Mouse (Mus musculus): ENCODE results near the gene Fcamr. TPM values are rescaled to one million over a fixed set of nuclear protein-coding genes. Genes with fewer than 3 reads are reported as not detected.

Gene Fcamr
- total RNA-seq, 2 experiments from 2014 or later, result 0.17 to 0.41 TPM

DNA sequence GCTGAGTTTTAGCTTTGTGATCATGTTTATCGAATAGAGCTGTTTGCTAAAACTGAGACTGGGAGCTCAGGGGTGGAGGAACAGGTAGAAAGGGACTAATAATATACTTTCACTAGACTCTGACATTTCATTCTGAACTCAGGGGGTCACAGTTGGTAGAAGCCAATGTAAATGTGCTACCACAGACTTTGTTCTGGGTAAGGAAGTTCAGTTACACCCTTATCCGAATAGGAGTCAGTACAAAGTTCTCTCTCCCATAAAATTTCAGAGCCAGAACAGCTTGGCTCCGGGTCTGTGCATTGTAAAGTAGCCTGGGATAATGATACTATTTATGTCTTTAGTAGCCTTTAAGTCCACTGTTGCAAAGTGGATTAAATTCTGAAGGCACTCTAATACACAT is 2.2 kb upstream of the Fcamr start:
- no peak for DNase-seq
- intact Hi-C loops (cut with DNase I), result loop anchor here (5.0 kb wide), 1 partner anchor 459 kb away; no protein-coding TSS in a partner anchor

DNA sequence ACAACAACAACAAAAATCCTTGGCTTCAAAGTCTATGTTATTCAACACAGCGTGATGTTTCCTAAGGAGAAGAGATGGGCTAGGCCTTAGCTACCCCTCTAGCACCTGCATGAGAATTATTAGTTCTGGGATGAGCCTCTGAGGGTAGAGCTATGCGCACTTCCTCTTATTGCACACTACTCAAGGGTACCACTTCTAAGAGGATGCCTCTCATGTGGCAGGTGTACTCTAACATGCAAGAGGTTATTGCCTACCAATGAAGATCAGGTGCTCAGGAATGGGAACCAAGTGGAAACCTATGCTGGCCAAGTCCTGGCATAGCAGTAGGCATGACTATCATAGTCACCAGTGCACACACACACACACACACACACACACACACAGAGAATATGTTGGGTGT is 1.3 kb upstream of the Fcamr start:
- no peak for DNase-seq
- intact Hi-C loops (cut with DNase I), result loop anchor here (5.0 kb wide), 1 partner anchor 458 kb away; no protein-coding TSS in a partner anchor

- DNase-seq, result no peak
- intact Hi-C loops (cut with DNase I), result no loop called here
Measured at GRCm38 (mm10) chr1:130801511-130801910, 809 bp downstream of the Fcamr start.

- DNase-seq, result no peak
- intact Hi-C loops (cut with DNase I), result no loop called here
Measured at GRCm38 (mm10) chr1:130802976-130803375, 2.3 kb downstream of the Fcamr start.

DNA sequence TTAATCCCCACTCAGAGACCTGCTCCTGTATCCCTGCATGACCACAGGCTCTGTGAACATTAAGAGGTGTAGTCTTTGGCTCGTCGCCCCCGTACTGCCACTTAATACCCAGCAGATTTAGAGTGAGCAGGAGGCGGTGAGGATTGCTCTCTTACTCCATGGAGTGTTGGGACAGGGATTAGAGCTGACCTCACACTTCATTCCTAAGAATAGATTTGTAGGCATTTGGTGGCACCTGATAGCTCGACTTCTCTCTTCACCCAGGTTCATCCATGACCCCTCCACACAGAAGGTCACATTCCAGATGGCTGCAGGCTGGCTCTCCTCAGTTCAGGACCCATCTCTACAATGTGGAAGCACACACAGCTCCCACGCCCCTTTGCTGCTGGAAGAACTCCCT is 3.6 kb downstream of the Fcamr start:
- DNase-seq, result no peak
- intact Hi-C loops (cut with DNase I), result no loop called here

GRCm38 (mm10) chr1:130810906-130811305 is 10.2 kb downstream of the Fcamr start:
- no peak for DNase-seq
- intact Hi-C loops (cut with DNase I), result no loop called here

DNA sequence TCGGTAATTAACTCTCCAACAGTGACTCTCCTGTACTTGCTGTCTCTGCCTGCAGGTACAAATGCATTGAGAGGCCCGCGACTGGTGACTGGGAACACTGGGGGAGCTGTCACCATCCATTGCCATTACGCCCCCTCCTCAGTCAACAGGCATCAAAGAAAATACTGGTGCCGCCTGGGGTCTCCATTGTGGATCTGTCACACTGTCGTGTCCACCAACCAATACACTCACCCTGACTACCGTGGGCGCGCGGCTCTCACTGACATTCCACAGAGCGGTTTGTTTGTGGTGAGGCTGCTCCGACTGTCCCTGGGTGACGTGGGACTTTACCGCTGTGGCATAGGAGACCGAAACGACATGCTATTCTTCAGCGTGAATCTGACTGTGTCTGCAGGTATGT is 10.6 kb downstream of the Fcamr start:
- intact Hi-C loops (cut with DNase I), result no loop called here
- DNase-seq, result no peak

DNA sequence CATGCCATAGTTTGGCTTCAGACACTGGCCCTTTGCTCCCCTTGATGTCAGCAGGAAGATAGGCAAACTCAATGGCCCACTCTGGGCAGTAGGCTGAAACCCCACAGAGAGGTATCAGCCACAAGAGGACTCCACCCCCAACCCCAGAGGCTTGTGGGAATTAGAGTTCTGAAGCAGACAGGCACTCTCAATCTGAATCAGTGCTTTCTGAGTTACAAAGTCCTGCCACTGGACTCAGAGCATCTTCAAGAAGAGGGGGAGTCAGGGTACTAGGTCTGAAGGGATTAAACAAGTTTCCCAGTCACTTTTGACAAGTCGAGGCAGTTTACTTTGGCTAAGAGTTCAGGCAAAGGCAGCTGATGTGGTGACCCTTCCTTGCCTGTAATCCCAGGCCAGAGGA is 19.0 kb downstream of the Fcamr start:
- no peak for DNase-seq
- intact Hi-C loops (cut with DNase I), result no loop called here

DNA sequence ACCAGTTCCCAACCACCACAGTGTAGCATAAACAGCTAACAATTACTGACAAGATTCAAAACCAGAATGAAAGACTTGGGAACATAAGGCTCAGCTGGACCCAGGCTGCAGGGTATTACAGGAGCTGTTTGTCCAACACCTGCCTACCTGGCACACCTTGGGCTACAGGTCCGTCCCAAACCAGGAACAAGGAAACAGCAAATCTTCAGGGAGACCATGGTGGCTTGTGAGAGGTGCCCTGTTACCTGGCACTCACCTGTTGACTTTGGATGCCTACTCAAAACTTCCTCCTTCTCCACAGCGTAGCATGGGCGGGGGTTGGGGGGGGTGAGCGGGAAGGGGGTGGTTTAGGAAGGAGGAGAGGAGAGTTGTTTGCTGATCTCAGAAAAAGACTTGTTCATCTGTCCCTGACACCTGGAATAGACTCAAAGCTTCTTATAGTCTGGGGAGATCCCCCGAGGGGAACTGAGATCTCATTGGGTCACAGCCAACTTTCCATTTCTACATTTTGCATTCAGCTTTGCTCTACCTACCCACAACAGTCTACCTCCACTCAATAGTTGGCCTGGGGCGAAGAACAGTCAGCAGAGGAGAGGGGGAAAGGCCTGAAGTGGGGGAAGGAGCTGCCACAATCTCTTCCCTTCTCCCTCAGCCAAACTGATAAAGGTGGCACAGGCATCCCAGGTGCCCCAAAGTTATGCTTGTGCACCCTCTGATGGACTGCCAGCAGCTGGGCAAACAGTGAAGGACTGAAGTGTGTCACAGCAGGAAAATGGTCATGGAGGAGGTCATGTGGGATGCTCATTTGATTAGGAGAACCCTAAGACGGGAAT is 19.8 kb downstream of the Fcamr start:
- intact Hi-C loops (cut with DNase I), result no loop called here
- DNase-seq, result no peak

DNA sequence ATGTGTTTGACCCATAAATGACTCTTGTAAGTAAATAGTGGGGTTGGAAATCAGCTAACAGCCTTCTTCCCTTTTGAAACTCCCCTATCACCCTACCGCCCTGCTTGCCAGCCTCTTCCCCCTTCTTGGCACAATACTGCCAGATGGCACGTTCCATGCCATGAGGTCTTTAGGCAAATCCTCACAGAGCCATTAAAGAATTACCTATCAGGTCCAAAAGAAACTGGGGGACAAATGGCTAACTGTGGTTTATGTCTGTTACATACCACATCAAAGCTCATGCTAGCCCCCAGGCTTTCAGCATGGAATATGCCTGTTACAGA is 20.4 kb downstream of the Fcamr start:
- intact Hi-C loops (cut with DNase I), result no loop called here
- DNase-seq, result no peak

- no peak for DNase-seq
- intact Hi-C loops (cut with DNase I), result no loop called here
Measured at GRCm38 (mm10) chr1:130821911-130822625, 21.4 kb downstream of the Fcamr start.

- no peak for DNase-seq
- intact Hi-C loops (cut with DNase I), result no loop called here
Measured at GRCm38 (mm10) chr1:130826448-130826847, 25.7 kb downstream of the Fcamr start, which contains the start of gene Pigr. Gene Pigr (plus strand): TSS chr1:130826684.

GRCm38 (mm10) chr1:130828656-130829055 is 28.0 kb downstream of the Fcamr start:
- DNase-seq, result no peak
- intact Hi-C loops (cut with DNase I), result no loop called here

DNA sequence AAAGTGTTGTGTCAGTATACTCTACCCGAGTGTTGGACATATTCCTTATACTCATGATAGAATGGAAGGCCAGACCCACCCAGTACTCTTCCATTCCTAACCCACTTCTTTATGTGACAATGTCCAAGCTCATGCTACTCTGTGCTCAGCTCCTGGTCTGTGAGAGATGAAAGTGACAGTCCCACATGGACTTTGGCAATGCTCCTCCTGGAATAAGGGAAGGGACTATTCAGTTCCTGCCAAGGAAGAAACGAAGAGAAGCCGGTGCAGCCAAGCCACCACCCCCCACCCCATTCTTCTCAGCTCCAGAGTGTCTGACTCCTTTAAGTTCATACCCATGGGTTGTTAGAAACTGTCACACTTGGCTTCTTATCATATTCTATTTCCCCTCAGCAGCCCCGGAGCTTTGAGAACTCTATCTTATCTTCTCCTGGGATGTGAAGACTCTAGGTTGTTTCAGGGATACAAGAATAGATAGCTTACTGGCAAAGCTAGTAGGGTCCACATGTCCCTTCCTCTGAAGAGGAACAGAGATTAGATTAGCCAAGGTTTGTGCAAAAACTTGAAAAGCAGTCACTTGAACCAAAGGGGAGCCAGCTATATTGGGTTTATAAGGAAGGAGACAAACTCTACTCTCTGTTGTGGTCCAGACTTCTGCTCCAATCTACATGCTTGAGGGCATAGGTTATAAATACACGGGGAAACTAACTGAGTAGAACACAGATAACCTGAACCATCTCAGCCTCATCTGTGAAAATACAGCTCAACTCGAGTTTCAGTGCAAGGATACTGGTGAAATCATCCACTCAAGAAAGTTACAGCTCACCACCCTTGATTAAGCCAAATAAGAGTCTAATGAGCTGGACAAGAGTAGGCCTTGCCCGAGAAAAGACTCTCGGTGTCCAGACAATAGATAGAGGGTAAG is 29.5 kb downstream of the Fcamr start:
- DNase-seq, result no peak
- intact Hi-C loops (cut with DNase I), result no loop called here

GRCm38 (mm10) chr1:130832230-130833149 is 31.8 kb downstream of the Fcamr start:
- DNase-seq, result no peak
- intact Hi-C loops (cut with DNase I), result no loop called here

GRCm38 (mm10) chr1:130835161-130835936 is 34.6 kb downstream of the Fcamr start:
- DNase-seq, result no peak
- intact Hi-C loops (cut with DNase I), result no loop called here

DNA sequence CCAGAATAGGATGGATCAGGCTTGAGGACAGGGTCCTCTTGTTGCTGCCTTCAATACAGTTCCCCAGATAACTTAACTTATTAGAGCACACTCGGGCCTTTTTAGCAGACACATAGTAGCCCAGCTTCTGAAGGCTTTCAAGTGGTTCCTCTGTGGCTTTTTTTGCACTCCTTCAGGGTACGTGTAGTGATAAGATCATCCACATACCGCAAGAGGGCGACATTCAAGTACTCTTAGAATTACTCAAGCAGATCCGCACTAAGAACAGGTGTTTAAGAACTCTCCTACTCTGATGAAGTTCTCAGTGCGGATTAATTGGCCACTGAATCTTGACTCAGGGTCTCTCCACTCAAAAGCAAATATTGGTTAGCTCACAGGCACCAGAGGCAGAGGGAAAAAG is 37.6 kb downstream of the Fcamr start:
- peak in 1 of 2 experiments; percentile 5 for DNase-seq
- intact Hi-C loops (cut with DNase I), result no loop called here

DNA sequence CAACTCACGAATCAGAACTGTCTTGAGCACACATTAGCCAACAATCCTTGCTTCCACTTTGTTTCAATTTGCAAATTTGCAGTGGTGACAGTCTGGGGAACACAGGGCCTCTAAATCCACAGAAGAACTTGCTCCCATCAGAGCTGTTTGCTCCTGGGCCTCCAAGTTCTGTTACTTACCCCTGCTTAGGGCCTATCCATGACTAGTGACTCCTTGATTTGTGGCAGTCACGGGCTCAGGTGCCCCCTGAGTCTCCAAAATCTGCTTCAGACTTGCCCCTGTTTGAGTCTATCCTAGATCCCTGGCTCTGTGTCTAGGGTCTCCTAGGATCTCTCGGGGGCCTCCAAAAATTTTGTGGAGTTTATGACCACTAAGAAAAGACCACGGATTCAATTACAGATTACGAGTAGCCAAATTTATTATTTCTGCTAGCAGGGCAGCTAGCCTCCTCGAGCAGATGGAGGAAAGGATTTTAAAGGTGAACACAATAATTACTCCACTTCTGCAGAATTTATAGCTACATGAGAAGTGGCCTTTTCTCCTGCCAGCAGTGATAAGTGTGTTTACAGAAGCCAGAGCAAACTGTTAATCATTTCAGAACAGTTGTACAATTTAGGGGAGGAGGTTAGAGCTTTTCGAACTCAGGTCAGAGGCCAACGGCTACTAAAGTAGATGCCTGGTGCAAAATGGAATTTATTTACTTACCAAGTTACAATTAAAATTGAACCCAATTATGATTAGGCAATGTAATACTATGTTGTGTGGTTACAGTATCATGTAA is 40.1 kb downstream of the Fcamr start:
- intact Hi-C loops (cut with DNase I), result no loop called here
- DNase-seq, result no peak
